Mouse (Mus musculus): ENCODE measurements around the gene Aspdh.

Aspdh gene

GRCm38 (mm10) chr7:44446070-44446855, 18.9 kb upstream of the Aspdh start:
- DNase-seq (ENCODE audit: low spot score) = no peak

DNA sequence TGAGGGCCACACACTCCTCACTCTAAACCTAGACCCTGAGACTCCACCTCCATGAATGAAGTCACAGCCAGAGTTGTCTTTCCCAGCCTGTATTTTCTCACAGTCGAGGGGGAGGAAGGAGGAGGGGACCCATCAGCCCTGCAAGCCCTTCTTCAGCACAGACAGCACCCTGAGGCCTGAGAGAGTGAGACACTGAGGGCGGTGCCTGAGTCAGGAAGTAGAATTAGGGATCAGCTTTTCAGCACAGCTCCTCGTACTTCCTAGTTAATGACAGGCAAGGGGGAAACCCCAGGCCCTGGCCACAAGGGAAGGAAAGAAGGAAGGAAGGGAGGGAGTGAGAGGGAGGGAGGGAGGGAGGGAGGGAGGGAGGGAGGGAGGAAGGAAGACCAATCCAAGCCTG, 11.9 kb upstream of the Aspdh start:
- peak; percentile 13 for DNase-seq (ENCODE audit: low spot score)

DNA sequence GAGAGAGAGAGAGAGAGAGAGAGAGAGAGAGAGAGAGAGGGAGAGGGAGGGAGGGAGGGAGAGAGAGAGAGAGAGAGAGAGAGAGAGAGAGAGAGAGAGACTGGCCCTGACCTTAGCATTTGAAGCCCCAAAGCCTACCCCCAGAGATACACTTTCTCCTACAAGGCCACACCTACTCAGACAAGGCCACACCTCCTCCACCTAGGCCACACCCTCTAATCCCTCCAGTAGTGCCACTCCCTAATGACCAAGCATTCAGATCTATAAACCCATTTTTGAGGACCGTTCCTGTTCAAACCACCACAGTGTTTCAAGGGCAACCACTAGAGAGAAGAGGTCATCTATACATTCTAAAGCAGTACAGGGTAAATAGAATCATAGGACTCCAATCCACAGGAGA, 8.9 kb upstream of the Aspdh start:
- DNase-seq (ENCODE audit: low spot score) = peak; percentile 34

GRCm38 (mm10) chr7:44460067-44460466, 5.1 kb upstream of the Aspdh start:
- DNase-seq (ENCODE audit: low spot score) = peak; percentile 35

GRCm38 (mm10) chr7:44460767-44461502, 4.3 kb upstream of the Aspdh start:
- peak; percentile 40 for DNase-seq (ENCODE audit: low spot score)

DNA sequence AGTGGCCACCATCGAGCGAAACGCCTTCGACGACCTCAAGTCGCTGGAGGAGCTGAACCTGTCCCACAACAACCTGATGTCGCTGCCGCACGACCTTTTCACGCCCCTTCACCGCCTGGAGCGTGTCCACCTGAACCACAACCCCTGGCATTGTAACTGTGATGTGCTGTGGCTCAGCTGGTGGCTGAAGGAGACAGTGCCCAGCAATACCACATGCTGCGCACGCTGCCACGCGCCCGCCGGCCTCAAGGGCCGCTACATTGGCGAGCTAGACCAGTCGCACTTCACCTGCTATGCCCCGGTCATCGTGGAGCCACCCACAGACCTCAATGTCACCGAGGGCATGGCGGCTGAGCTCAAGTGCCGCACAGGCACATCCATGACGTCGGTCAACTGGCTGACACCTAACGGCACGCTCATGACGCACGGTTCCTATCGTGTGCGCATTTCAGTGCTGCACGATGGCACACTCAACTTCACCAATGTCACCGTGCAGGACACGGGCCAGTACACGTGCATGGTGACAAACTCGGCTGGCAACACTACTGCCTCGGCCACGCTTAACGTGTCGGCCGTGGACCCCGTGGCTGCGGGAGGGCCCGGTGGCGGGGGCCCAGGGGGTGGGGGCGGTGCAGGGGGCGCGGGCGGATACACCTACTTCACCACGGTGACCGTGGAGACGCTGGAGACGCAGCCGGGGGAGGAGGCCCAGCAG, 3.5 kb upstream of the Aspdh start:
- peak; percentile 39 for DNase-seq (ENCODE audit: low spot score)

DNA sequence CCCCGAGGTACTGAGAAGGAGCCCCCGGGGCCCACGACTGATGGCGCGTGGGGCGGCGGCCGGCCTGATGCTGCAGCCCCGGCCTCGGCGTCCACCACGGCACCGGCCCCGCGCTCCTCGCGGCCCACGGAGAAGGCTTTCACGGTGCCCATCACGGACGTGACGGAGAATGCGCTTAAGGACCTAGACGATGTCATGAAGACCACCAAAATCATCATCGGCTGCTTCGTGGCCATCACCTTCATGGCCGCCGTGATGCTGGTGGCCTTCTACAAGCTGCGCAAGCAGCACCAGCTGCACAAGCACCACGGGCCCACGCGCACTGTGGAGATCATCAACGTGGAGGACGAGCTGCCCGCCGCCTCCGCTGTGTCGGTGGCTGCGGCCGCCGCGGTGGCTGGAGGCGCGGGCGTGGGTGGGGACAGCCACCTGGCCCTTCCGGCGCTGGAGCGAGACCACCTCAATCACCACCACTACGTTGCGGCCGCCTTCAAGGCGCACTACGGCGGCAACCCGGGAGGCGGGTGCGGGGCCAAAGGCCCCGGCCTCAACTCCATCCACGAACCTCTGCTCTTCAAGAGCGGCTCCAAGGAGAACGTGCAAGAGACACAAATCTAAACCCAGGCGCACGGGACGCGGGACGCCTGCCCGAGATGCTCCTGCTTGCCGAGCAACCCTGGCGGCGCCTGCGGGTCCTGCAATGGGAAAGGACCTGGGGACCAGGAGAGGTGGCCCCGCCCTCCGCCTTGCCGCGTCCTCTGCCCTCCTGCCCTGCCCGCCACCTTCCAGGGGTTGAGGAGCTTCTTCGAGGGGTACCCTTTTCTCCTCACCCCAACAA, 2.8 kb upstream of the Aspdh start:
- DNase-seq (ENCODE audit: low spot score) = peak; percentile 86

DNA sequence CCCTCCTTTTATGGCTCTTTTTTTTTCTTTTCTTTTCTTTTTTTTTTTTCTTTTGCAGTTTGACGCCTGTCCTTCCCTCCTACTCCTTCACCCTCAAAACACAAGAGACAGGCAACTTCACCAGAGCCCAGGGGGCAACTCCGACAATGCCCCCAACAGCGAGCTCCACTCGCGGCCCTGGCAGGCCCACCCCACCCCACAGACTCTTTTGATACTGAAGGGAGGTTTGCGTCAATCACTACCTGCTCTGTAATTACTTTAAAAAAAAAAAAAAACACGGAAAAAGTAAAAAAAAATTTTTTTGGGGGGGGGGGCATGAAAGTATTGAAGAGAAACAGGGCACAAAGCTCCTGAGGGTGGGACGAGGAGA, 2.1 kb upstream of the Aspdh start:
- DNase-seq (ENCODE audit: low spot score) = no peak

DNA sequence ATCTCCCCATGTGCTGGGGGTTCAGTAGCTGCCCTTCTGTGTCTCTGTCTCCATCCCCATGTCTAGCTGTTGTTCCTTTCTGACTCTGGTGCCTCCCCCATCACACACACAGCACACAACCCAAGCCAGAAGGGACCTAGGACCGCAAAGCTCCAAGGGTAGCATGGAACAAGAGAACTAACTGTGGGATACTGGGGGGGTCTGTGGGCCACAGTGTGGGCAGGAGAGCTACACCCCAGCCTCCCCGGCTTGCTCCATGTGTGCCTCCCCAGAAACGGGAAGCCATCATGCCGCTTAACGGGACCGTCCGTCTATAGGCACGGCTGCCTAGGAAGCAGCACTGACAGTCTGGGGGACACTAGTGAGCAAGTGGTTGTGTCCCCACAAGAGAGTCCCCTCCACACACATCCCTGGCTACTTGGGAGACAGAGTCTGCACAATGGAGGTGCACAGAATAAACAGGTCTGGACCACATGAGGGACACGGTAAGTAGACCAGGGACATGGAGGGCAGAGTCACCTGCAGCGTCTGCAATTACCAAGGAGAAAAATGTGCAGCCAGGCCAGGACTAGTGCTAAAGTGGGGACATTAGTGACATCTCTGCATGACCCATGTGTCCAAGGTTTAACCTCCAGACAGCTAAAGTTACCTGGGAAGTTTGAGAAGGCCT, 1.5 kb upstream of the Aspdh start:
- DNase-seq (ENCODE audit: low spot score) = no peak

- DNase-seq (ENCODE audit: low spot score) = peak; percentile 38
These were observed 680 bp upstream of the Aspdh start for GRCm38 (mm10) chr7:44464511-44464910.

- peak; percentile 41 for DNase-seq (ENCODE audit: low spot score)
These were observed 1.1 kb downstream of the Aspdh start for GRCm38 (mm10) chr7:44466006-44466887.

DNA sequence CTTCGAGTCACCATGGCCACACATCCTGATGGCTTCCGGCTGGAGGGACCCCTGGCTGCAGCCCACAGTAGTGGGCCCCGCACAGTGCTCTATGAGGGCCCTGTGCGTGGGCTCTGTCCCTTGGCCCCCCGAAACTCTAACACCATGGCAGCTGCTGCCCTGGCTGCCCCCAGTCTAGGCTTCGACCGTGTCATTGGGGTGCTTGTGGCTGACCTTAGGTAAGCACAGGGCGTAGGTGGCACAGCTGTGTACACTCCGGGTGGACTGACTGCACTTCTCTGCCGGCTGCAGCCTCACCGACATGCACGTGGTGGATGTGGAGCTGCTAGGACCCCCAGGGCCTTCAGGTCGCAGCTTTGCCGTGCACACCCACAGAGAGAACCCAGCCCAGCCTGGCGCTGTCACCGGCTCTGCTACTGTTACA, 1.7 kb downstream of the Aspdh start:
- peak; percentile 47 for DNase-seq (ENCODE audit: low spot score)

GRCm38 (mm10) chr7:44467811-44468411, 2.7 kb downstream of the Aspdh start, which contains the start of gene Josd2:
Gene Josd2, plus strand, starts transcription at chr7:44467980.
- peak; percentile 88 for DNase-seq (ENCODE audit: low spot score)

- peak; percentile 43 for DNase-seq (ENCODE audit: low spot score)
These were observed 3.6 kb downstream of the Aspdh start for GRCm38 (mm10) chr7:44468644-44469285.

GRCm38 (mm10) chr7:44469677-44470675, 4.8 kb downstream of the Aspdh start:
- peak; percentile 46 for DNase-seq (ENCODE audit: low spot score)

GRCm38 (mm10) chr7:44470696-44471612, 5.8 kb downstream of the Aspdh start:
- DNase-seq (ENCODE audit: low spot score) = no peak

Data from testis, postnatal 10 days (tissue).